Mouse (Mus musculus) forebrain, embryonic 12.5 days (tissue): ENCODE data around the gene Gm29776. TPM values are rescaled to one million over a fixed set of nuclear protein-coding genes. Genes with fewer than 3 reads are reported as not detected.

Experiments
- ATAC-seq: fragments of 200-750 bp; cut with Nextera tagmentation; 2 replicates; pipeline ENCODE4 v1.8.0; 2017; ENCODE audit warnings: moderate TSS enrichment; ENCODE audit not compliant: low FRiP score
- H3K27ac ChIP-seq: fragments of 300-500 bp; sonication (generic); 2 replicates; pipeline ENCODE4 v1.5.1; 2016; ENCODE audit warnings: mild to moderate bottlenecking
- H3K27me3 ChIP-seq: fragments of 300-500 bp; sonication (generic); 2 replicates; pipeline ENCODE4 v1.6.1; 2016; ENCODE audit warnings: mild to moderate bottlenecking
- H3K36me3 ChIP-seq: fragments of 300-500 bp; sonication (generic); replicated peaks from 2 replicates; pipeline ENCODE4 v1.6.1; 2016; ENCODE audit warnings: mild to moderate bottlenecking
- H3K4me1 ChIP-seq: fragments of 300-500 bp; sonication (generic); 2 replicates; pipeline ENCODE4 v1.6.1; 2016
- H3K4me2 ChIP-seq: fragments of 300-500 bp; sonication (generic); 2 replicates; pipeline ENCODE4 v1.6.1; 2016; ENCODE audit warnings: mild to moderate bottlenecking, moderate library complexity
- H3K4me3 ChIP-seq: fragments of 300-500 bp; sonication (generic); replicated peaks from 2 replicates; pipeline ENCODE4 v1.5.1; 2016; ENCODE audit warnings: mild to moderate bottlenecking
- H3K9ac ChIP-seq: fragments of 300-500 bp; sonication (generic); 2 replicates; pipeline ENCODE4 v1.6.1; 2016; ENCODE audit warnings: mild to moderate bottlenecking
- H3K9me3 ChIP-seq: fragments of 300-500 bp; sonication (generic); 2 replicates; pipeline ENCODE4 v1.6.1; 2016
- WGBS: fragments of 180-500 bp; shearing (Covaris S2); methylation state at CpG from one replicate; pipeline ENCODE4 v1.1.7; 2016; 5-methylcytosine and 5-hydroxymethylcytosine counted together
- polyA plus RNA-seq: library from polyadenylated mRNA; unstranded; fragments of >200 nt; fragmentation: Nextera tagmentation; extraction: Ambion mirVana; gene quantifications from 2 replicates; pipeline ENCODE4 v1.2.1, GENCODE M21; 2016

Gm29776 gene
- polyA plus RNA-seq, 1 experiment from 2014 or later: not detected

- H3K4me3 ChIP-seq: no peak overlapping the region
- H3K27me3 ChIP-seq: no peaks in the 10 kb centered on the region
- no peaks in the 10 kb centered on the region for H3K4me1 ChIP-seq
- no peaks in the 10 kb centered on the region for H3K36me3 ChIP-seq
- no peak overlapping the region for H3K27ac ChIP-seq
- H3K9me3 ChIP-seq: no peaks in the 10 kb centered on the region
- WGBS: 79% methylated on average over 5 of the region's 5 CpGs
- no peak for ATAC-seq
- no peak overlapping the region for H3K9ac ChIP-seq
- no peak overlapping the region for H3K4me2 ChIP-seq
Measured at GRCm38 (mm10) chr14:54727565-54727964, 28.9 kb upstream of the Gm29776 start.

GRCm38 (mm10) chr14:54724049-54724448, 25.4 kb upstream of the Gm29776 start:
- H3K27me3 ChIP-seq: no peaks in the 10 kb centered on the region
- H3K9me3 ChIP-seq: no peaks in the 10 kb centered on the region
- ATAC-seq: no peak
- WGBS: 80% methylated on average over 6 of the region's 6 CpGs
- no peaks in the 10 kb centered on the region for H3K36me3 ChIP-seq
- H3K4me3 ChIP-seq: no peak overlapping the region
- H3K4me2 ChIP-seq: no peak overlapping the region
- H3K4me1 ChIP-seq: no peaks in the 10 kb centered on the region
- no peak overlapping the region for H3K27ac ChIP-seq
- H3K9ac ChIP-seq: no peak overlapping the region

- Histone ChIP-seq H3K4me1 (no peaks in the 10 kb centered on the region), H3K27me3 (no peaks in the 10 kb centered on the region), H3K4me2 (no peak overlapping the region), H3K9me3 (no peaks in the 10 kb centered on the region), H3K4me3 (no peak overlapping the region), H3K27ac (no peak overlapping the region), H3K9ac (no peak overlapping the region), H3K36me3 (no peaks in the 10 kb centered on the region)
- 83% methylated on average over 10 of the region's 10 CpGs for WGBS
- ATAC-seq: no peak
Measured at GRCm38 (mm10) chr14:54721711-54722110, 23.1 kb upstream of the Gm29776 start.

GRCm38 (mm10) chr14:54720654-54721350, 22.2 kb upstream of the Gm29776 start:
- no peak overlapping the region for H3K27ac ChIP-seq
- H3K9me3 ChIP-seq: no peaks in the 10 kb centered on the region
- ATAC-seq: no peak

GRCm38 (mm10) chr14:54720041-54720440, 21.4 kb upstream of the Gm29776 start:
- no peak overlapping the region for H3K27ac ChIP-seq
- H3K4me2 ChIP-seq: no peak overlapping the region
- H3K36me3 ChIP-seq: no peaks in the 10 kb centered on the region
- H3K27me3 ChIP-seq: peaks cover 2% of the 10 kb centered on the region; the same call in 1 of the 2 replicates
- no peak overlapping the region for H3K4me3 ChIP-seq
- no peaks in the 10 kb centered on the region for H3K9me3 ChIP-seq
- H3K4me1 ChIP-seq: no peaks in the 10 kb centered on the region
- 91% methylated on average over 11 of the region's 11 CpGs for WGBS
- H3K9ac ChIP-seq: no peak overlapping the region
- no peak for ATAC-seq

More at GRCm38 (mm10) chr14:54720654-54721350, 22.2 kb upstream of the Gm29776 start:
- H3K27me3 ChIP-seq: no peaks in the 10 kb centered on the region
- H3K36me3 ChIP-seq: no peaks in the 10 kb centered on the region
- H3K4me2 ChIP-seq: no peak overlapping the region
- H3K4me1 ChIP-seq: no peaks in the 10 kb centered on the region
- no peak overlapping the region for H3K4me3 ChIP-seq
- WGBS: 82% methylated on average over 7 of the region's 7 CpGs
- H3K9ac ChIP-seq: no peak overlapping the region

GRCm38 (mm10) chr14:54715402-54715801, 16.8 kb upstream of the Gm29776 start:
- H3K27me3 ChIP-seq: peaks cover 11% of the 10 kb centered on the region; the same call in 1 of the 2 replicates
- H3K27ac ChIP-seq: no peak overlapping the region
- no peaks in the 10 kb centered on the region for H3K36me3 ChIP-seq
- H3K4me3 ChIP-seq: no peak overlapping the region
- no peak overlapping the region for H3K9ac ChIP-seq
- peaks cover 9% of the 10 kb centered on the region for H3K4me1 ChIP-seq
- WGBS: 86% methylated on average over 1 of the region's 1 CpGs
- no peak for ATAC-seq
- no peaks in the 10 kb centered on the region for H3K9me3 ChIP-seq
- H3K4me2 ChIP-seq: peak overlapping the region; percentile 65; the same call in 1 of the 2 replicates

GRCm38 (mm10) chr14:54714617-54715081, 16.0 kb upstream of the Gm29776 start:
- H3K36me3 ChIP-seq: no peaks in the 10 kb centered on the region
- WGBS: under 1% methylated on average over 15 of the region's 15 CpGs
- peaks cover 11% of the 10 kb centered on the region; the same call in 1 of the 2 replicates for H3K27me3 ChIP-seq
- peak overlapping the region; percentile 65 for H3K4me2 ChIP-seq
- H3K4me1 ChIP-seq: peaks cover 9% of the 10 kb centered on the region
- peak; percentile 56 for ATAC-seq
- H3K27ac ChIP-seq: 0 out of 2 replicates have a peak overlapping the region, but pooled peaks have one; percentile 13
- H3K9me3 ChIP-seq: no peaks in the 10 kb centered on the region
- H3K9ac ChIP-seq: peak overlapping the region; percentile 53
- peak overlapping the region; percentile 37 for H3K4me3 ChIP-seq

GRCm38 (mm10) chr14:54714121-54714520, 15.5 kb upstream of the Gm29776 start:
- H3K27ac ChIP-seq: no peak overlapping the region
- WGBS: 1% methylated on average over 13 of the region's 13 CpGs
- peak overlapping the region; percentile 65 for H3K4me2 ChIP-seq
- peaks cover 9% of the 10 kb centered on the region for H3K4me1 ChIP-seq
- no peaks in the 10 kb centered on the region for H3K9me3 ChIP-seq
- H3K36me3 ChIP-seq: no peaks in the 10 kb centered on the region
- H3K9ac ChIP-seq: peak overlapping the region; percentile 53
- peak; percentile 57 for ATAC-seq
- peak overlapping the region; percentile 37 for H3K4me3 ChIP-seq
- H3K27me3 ChIP-seq: peaks cover 11% of the 10 kb centered on the region; the same call in 1 of the 2 replicates

GRCm38 (mm10) chr14:54712861-54713260, 14.2 kb upstream of the Gm29776 start:
- Histone ChIP-seq H3K27me3 (peaks cover 11% of the 10 kb centered on the region; the same call in 1 of the 2 replicates), H3K9me3 (no peaks in the 10 kb centered on the region), H3K4me2 (no peak overlapping the region), H3K4me1 (peaks cover 9% of the 10 kb centered on the region), H3K27ac (no peak overlapping the region), H3K4me3 (no peak overlapping the region), H3K9ac (no peak overlapping the region), H3K36me3 (no peaks in the 10 kb centered on the region)
- WGBS: 80% methylated on average over 8 of the region's 8 CpGs
- no peak for ATAC-seq

- H3K9ac ChIP-seq: no peak within 1 kb of the TSS
- no peak for ATAC-seq
- WGBS: 90% methylated on average over 7 of the region's 7 CpGs
Measured at GRCm38 (mm10) chr14:54712074-54712473, 13.4 kb upstream of the Gm29776 start, which contains the start of gene Cebpe. Gene Cebpe (minus strand): TSS chr14:54712174.

GRCm38 (mm10) chr14:54709054-54709453, 10.4 kb upstream of the Gm29776 start:
- H3K9ac ChIP-seq: no peak overlapping the region

More at GRCm38 (mm10) chr14:54712074-54712473, 13.4 kb upstream of the Gm29776 start, which contains the start of gene Cebpe:
- H3K27me3 ChIP-seq: peaks cover 11% of the 10 kb centered on the region; the same call in 1 of the 2 replicates
- H3K4me2 ChIP-seq: no peak within 1 kb of the TSS
- no peak within 1 kb of the TSS for H3K4me3 ChIP-seq
- H3K27ac ChIP-seq: no peak within 1 kb of the TSS
- H3K36me3 ChIP-seq: no peaks in the 10 kb centered on the region
- H3K4me1 ChIP-seq: peaks cover 9% of the 10 kb centered on the region
- H3K9me3 ChIP-seq: no peaks in the 10 kb centered on the region

GRCm38 (mm10) chr14:54706589-54707320, 8.1 kb upstream of the Gm29776 start:
- no peak for ATAC-seq
- Histone ChIP-seq H3K27me3 (0 out of 2 replicates have a peak, but pooled peaks cover 4% of the 10 kb centered on the region), H3K9ac (no peak overlapping the region), H3K27ac (no peak overlapping the region), H3K4me1 (no peaks in the 10 kb centered on the region), H3K4me3 (no peak overlapping the region), H3K4me2 (no peak overlapping the region), H3K36me3 (no peaks in the 10 kb centered on the region), H3K9me3 (no peaks in the 10 kb centered on the region)
- WGBS: 57% methylated on average over 17 of the region's 17 CpGs

More at GRCm38 (mm10) chr14:54709054-54709453, 10.4 kb upstream of the Gm29776 start:
- H3K27me3 ChIP-seq: peaks cover 4% of the 10 kb centered on the region; the same call in 1 of the 2 replicates
- no peaks in the 10 kb centered on the region for H3K9me3 ChIP-seq
- WGBS: 89% methylated on average over 9 of the region's 9 CpGs
- no peak overlapping the region for H3K27ac ChIP-seq
- no peak overlapping the region for H3K4me2 ChIP-seq
- no peaks in the 10 kb centered on the region for H3K4me1 ChIP-seq
- no peak for ATAC-seq
- no peak overlapping the region for H3K4me3 ChIP-seq
- H3K36me3 ChIP-seq: no peaks in the 10 kb centered on the region
